Mouse (Mus musculus) inflammation-experienced regulatory T-cells, adult 6 months (primary cell): ENCODE measurements around the gene Spint2. TPM values are rescaled to one million over a fixed set of nuclear protein-coding genes. Genes with fewer than 3 reads are reported as not detected.

Experiments used
- polyA plus RNA-seq, 3 experiments: library from polyadenylated mRNA; unstranded; fragments of 100-300 nt; shearing (Covaris generic); gene quantifications; one replicate each; pipeline ENCODE4 v1.2.1; 2017

Spint2 gene
- polyA plus RNA-seq, 3 experiments from 2014 or later = 58.9 to 90.9 (median 63.6) TPM

Other genes with a start within 250 kb of the Spint2 start
- gene Ryr1, start 156.7 kb downstream of the Spint2 start, polyA plus RNA-seq = under 1 TPM in 2 of 3 experiments, not detected in 1; 0.05 to 0.16 TPM
- gene Rasgrp4, start 147.1 kb downstream of the Spint2 start, polyA plus RNA-seq = 1 to 10 TPM in 1 of 3 experiments, under 1 TPM in 2; 0.45 to 1.1 (median 0.95) TPM
- gene Fam98c, start 125.7 kb downstream of the Spint2 start, polyA plus RNA-seq = 10 to 100 TPM in 2 of 3 experiments, 1 to 10 TPM in 1; 6.5 to 11.3 (median 11.3) TPM
- not detected for gene Ggn, start 111.7 kb downstream of the Spint2 start, polyA plus RNA-seq
- gene Spred3, start 111.5 kb downstream of the Spint2 start, polyA plus RNA-seq = under 1 TPM; 0.18 to 0.46 (median 0.46) TPM
- 100 to 1,000 TPM; 174 to 249 (median 197) TPM for gene Psmd8, start 101.2 kb downstream of the Spint2 start, polyA plus RNA-seq
- gene Catsperg1, start 67.9 kb downstream of the Spint2 start, polyA plus RNA-seq = 1 to 10 TPM in 1 of 3 experiments, under 1 TPM in 2; 0.28 to 1.2 (median 0.67) TPM
- gene Kcnk6, start 49.4 kb downstream of the Spint2 start, polyA plus RNA-seq = 1 to 10 TPM; 1.9 to 4.0 (median 2.0) TPM
- 10 to 100 TPM; 56.3 to 68.5 (median 57.1) TPM for gene Yif1b, start 43.6 kb downstream of the Spint2 start, polyA plus RNA-seq
- 1 to 10 TPM in 2 of 3 experiments, under 1 TPM in 1; 0.91 to 1.9 (median 1.7) TPM for gene 2200002D01Rik, start 33.4 kb downstream of the Spint2 start, polyA plus RNA-seq
- gene Ppp1r14a, start 7.4 kb upstream of the Spint2 start, polyA plus RNA-seq = not detected
- 1 to 10 TPM in 1 of 3 experiments, under 1 TPM in 1, not detected in 1; 0.13 to 1.2 TPM for gene Dpf1, start 22.0 kb upstream of the Spint2 start, polyA plus RNA-seq
- 1 to 10 TPM; 2.5 to 4.9 (median 4.1) TPM for gene Sipa1l3, start 236.7 kb upstream of the Spint2 start, polyA plus RNA-seq